8 mouse cellular contexts compared by ENCODE assay signal in genomic region chr5:103356500-103356899, GRCm38 (mm10).
DNase-seq lines count a peak whose midpoint lies in the region; ATAC-seq and TF ChIP-seq lines count a peak whose summit lies in the region.

No protein-coding gene starts in this region.

- 0 out of 2 replicates have a peak, but pooled peaks cover 5% of the 10 kb centered on the region for H3K9me3 ChIP-seq in forebrain, embryonic 12.5 days
- no peaks in the 10 kb centered on the region for H3K9me3 ChIP-seq in limb, embryonic 10.5 days (replicated peaks)
- 0 out of 2 replicates have a peak, but pooled peaks cover 4% of the 10 kb centered on the region for H3K9me3 ChIP-seq in stomach, postnatal 0 days (ENCODE audit: control insufficient read depth, low read length)

- peak overlapping the region; percentile 43 for H3K4me2 ChIP-seq in forebrain, embryonic 12.5 days
- no peak overlapping the region for H3K4me2 ChIP-seq in stomach, postnatal 0 days (replicated peaks; ENCODE audit: low read depth)

- H3K27ac ChIP-seq in forebrain, embryonic 12.5 days = no peak overlapping the region
- no peak overlapping the region for H3K27ac ChIP-seq in limb, embryonic 10.5 days
- no peak overlapping the region for H3K27ac ChIP-seq in stomach, postnatal 0 days (replicated peaks)

- ATAC-seq in forebrain, embryonic 12.5 days (ENCODE audit: low FRiP score) = peak; percentile 60; the same call in 1 of the 2 replicates
- peak; percentile 54; the same call in 1 of the 2 replicates for ATAC-seq in stomach, postnatal 0 days (ENCODE audit: low FRiP score, low TSS enrichment)

- H3K4me3 ChIP-seq in forebrain, embryonic 12.5 days (replicated peaks) = peak overlapping the region; percentile 19; the same call in 1 of the 2 replicates
- peak overlapping the region; percentile 32 for H3K4me3 ChIP-seq in limb, embryonic 10.5 days
- no peak overlapping the region for H3K4me3 ChIP-seq in stomach, postnatal 0 days (ENCODE audit: low read depth, low read length)

- no peak for TF ChIP-seq CTCF in stomach, postnatal 0 days (IDR thresholded peaks at IDR 0.05; ENCODE audit: low read depth)

- no peak overlapping the region for H3K9ac ChIP-seq in forebrain, embryonic 12.5 days
- H3K9ac ChIP-seq in stomach, postnatal 0 days (ENCODE audit: low read length) = no peak overlapping the region

- H3K27me3 ChIP-seq in forebrain, embryonic 12.5 days = peaks cover 4% of the 10 kb centered on the region; the same call in 1 of the 2 replicates
- H3K27me3 ChIP-seq in limb, embryonic 10.5 days (ENCODE audit: low read depth, poor library complexity, severe bottlenecking) = peaks cover 6% of the 10 kb centered on the region; the same call in 1 of the 2 replicates
- no peaks in the 10 kb centered on the region for H3K27me3 ChIP-seq in stomach, postnatal 0 days (ENCODE audit: control insufficient read depth, insufficient read depth, low read length)

- 60% methylated on average over 6 of the region's 6 CpGs for WGBS in forebrain, embryonic 12.5 days
- 65% methylated on average over 6 of the region's 6 CpGs for WGBS in limb, embryonic 10.5 days
- WGBS in stomach, postnatal 0 days = 60% methylated on average over 6 of the region's 6 CpGs

- peak; percentile 36 to 55 for DNase-seq in adrenal gland, adult (ENCODE audit: inconsistent age in 2 of 2, low spot score in 1 of 2)
- no peak for DNase-seq in adrenal gland, adult 18-20 months (ENCODE audit: low spot score in 2 of 2)
- DNase-seq in 3T3-L1 (ENCODE audit: low read depth, low spot score) = peak; percentile 64
- DNase-seq in limb, embryonic 10.5 days (ENCODE audit: low spot score) = no peak
- DNase-seq in stomach, postnatal 0 days (ENCODE audit: low spot score) = peak; percentile 38
- DNase-seq in urinary bladder, postnatal 25 days (ENCODE audit: low spot score) = no peak
- no peak for DNase-seq in layer of hippocampus, adult 18-20 months (ENCODE audit: low spot score in 2 of 2)

- H3K4me1 ChIP-seq in forebrain, embryonic 12.5 days = peaks cover 12% of the 10 kb centered on the region
- no peaks in the 10 kb centered on the region for H3K4me1 ChIP-seq in limb, embryonic 10.5 days
- no peaks in the 10 kb centered on the region for H3K4me1 ChIP-seq in stomach, postnatal 0 days (replicated peaks; ENCODE audit: control insufficient read depth, insufficient read depth)

- no peaks in the 10 kb centered on the region for H3K36me3 ChIP-seq in forebrain, embryonic 12.5 days (replicated peaks)
- H3K36me3 ChIP-seq in limb, embryonic 10.5 days = no peaks in the 10 kb centered on the region
- H3K36me3 ChIP-seq in stomach, postnatal 0 days (ENCODE audit: control insufficient read depth, insufficient read depth, low read length) = no peaks in the 10 kb centered on the region

- no peak for TF ChIP-seq EP300 in stomach, postnatal 0 days (optimal IDR thresholded peaks at IDR 0.05)

Comparison
In these comparisons a context has a peak if more than half of its experiments do, and no peak if none do; other contexts are left out.
1. DNase-seq: peak in adrenal gland, adult (2 of 2), 3T3-L1 (single experiment) and stomach, postnatal 0 days (single experiment); none in adrenal gland, adult 18-20 months (0 of 2), limb, embryonic 10.5 days (single experiment), urinary bladder, postnatal 25 days (single experiment) and layer of hippocampus, adult 18-20 months (0 of 2).